Mouse (Mus musculus): Measurements from ENCODE around the gene Pvr.

Pvr gene

GRCm38 (mm10) chr7:19875948-19876682 lies 44.8 kb downstream of the Pvr start:
- in situ Hi-C loops (cut with MboI, MseI), result no loop called here

GRCm38 (mm10) chr7:19871943-19872601 lies 48.9 kb downstream of the Pvr start:
- in situ Hi-C loops (cut with MboI, MseI), result no loop called here

GRCm38 (mm10) chr7:19871137-19871621 lies 49.8 kb downstream of the Pvr start:
- in situ Hi-C loops (cut with MboI, MseI), result no loop called here

GRCm38 (mm10) chr7:19867751-19868399 lies 53.1 kb downstream of the Pvr start:
- in situ Hi-C loops (cut with MboI, MseI), result no loop called here

GRCm38 (mm10) chr7:19866490-19866889 lies 54.5 kb downstream of the Pvr start:
- in situ Hi-C loops (cut with MboI, MseI), result no loop called here

- in situ Hi-C loops (cut with MboI, MseI), result no loop called here
Measured at GRCm38 (mm10) chr7:19865246-19866036, 55.5 kb downstream of the Pvr start.

GRCm38 (mm10) chr7:19864241-19864640 lies 56.7 kb downstream of the Pvr start:
- in situ Hi-C loops (cut with MboI, MseI), result no loop called here

- in situ Hi-C loops (cut with MboI, MseI), result no loop called here
Measured at GRCm38 (mm10) chr7:19861199-19861598, 59.8 kb downstream of the Pvr start, which contains the start of gene Ceacam16. Gene Ceacam16 (minus strand): TSS chr7:19861299.

GRCm38 (mm10) chr7:19859740-19860139 lies 61.2 kb downstream of the Pvr start:
- in situ Hi-C loops (cut with MboI, MseI), result no loop called here

GRCm38 (mm10) chr7:19856283-19856682 lies 64.7 kb downstream of the Pvr start:
- in situ Hi-C loops (cut with MboI, MseI), result no loop called here

- in situ Hi-C loops (cut with MboI, MseI), result no loop called here
Measured at GRCm38 (mm10) chr7:19855663-19856062, 65.3 kb downstream of the Pvr start.

Data from T-helper 1 cell (primary cell).